Mouse (Mus musculus): ENCODE results near the gene Runx2. TPM values are rescaled to one million over a fixed set of nuclear protein-coding genes. Genes with fewer than 3 reads are reported as not detected.

The Runx2 gene
- total RNA-seq, 2 experiments from 2014 or later: 4.8 to 6.2 TPM

Other genes starting within 250 kb of the Runx2 start
- 10 to 100 TPM; 20.2 to 24.4 TPM for gene Supt3, start 37.6 kb downstream of the Runx2 start, total RNA-seq (2021)